Mouse (Mus musculus): ENCODE measurements around the gene Adora1. TPM values are rescaled to one million over a fixed set of nuclear protein-coding genes. Genes with fewer than 3 reads are reported as not detected.
A peak's percentile ranks its signal among the peaks of the same experiment; 100 is the strongest.
"Not testable (repeated sequence)": the region's sequence is repeated elsewhere in the genome, so short reads cannot be mapped to it uniquely, and the experiment has no call there.

Adora1 gene
- polyA plus RNA-seq, 1 experiment from 2014 or later: 2.4 TPM

GRCm38 (mm10) chr1:134270026-134270425, 34.8 kb upstream of the Adora1 start:
- POLR2A ChIA-PET: no interaction called here
- no peak for ATAC-seq
- CTCF ChIA-PET: no interaction called here
- in situ Hi-C loops (cut with MboI; ENCODE audit: low pct_unique_long_range_greater_than_20kb): no loop called here
- DNase-seq (ENCODE audit: low read depth, low spot score): no peak
- H3K27me3 ChIP-seq: no peaks in the 10 kb centered on the region
- TF ChIP-seq CTCF (IDR thresholded peaks at IDR 0.05): no peak

- in situ Hi-C loops (cut with MboI; ENCODE audit: low pct_unique_long_range_greater_than_20kb): no loop called here
- ChIA-PET CTCF (no interaction called here), POLR2A (no interaction called here)
- ATAC-seq (no peak), DNase-seq (ENCODE audit: low read depth, low spot score) (no peak)
- no peak for TF ChIP-seq CTCF (IDR thresholded peaks at IDR 0.05)
- no peaks in the 10 kb centered on the region for H3K27me3 ChIP-seq
Observed at GRCm38 (mm10) chr1:134265797-134266196, 30.6 kb upstream of the Adora1 start.

DNA sequence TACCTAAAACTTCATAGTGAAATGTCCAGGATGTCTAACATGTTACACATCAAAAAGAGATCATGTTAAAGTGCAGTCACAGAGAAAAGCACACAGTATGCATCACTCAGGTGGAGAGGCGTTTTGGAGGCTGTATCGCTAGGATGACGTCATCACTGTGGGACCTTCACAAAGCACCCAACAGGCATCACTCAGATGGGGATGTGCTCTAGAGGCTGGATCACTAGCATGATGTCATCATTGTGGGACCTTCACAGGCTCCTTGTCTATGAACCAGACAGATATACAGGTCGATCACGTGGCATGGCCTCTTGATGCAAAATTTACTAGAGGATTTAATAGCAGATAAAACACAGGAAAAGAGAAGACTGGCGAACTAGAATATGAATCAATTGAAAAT, 29.1 kb upstream of the Adora1 start:
- TF ChIP-seq CTCF (IDR thresholded peaks at IDR 0.05): no peak
- DNase-seq (ENCODE audit: low read depth, low spot score): no peak
- no peak for ATAC-seq
- ChIA-PET CTCF (interaction anchor here (0.9 kb wide), 1 partner anchor 29 kb away, joined by 3 read pairs; no protein-coding TSS in a partner anchor), POLR2A (interaction anchor here (0.6 kb wide), 1 partner anchor 217 kb away, joined by 3 read pairs; no protein-coding TSS in a partner anchor)
- in situ Hi-C loops (cut with MboI; ENCODE audit: low pct_unique_long_range_greater_than_20kb): no loop called here
- H3K27me3 ChIP-seq: no peaks in the 10 kb centered on the region

DNA sequence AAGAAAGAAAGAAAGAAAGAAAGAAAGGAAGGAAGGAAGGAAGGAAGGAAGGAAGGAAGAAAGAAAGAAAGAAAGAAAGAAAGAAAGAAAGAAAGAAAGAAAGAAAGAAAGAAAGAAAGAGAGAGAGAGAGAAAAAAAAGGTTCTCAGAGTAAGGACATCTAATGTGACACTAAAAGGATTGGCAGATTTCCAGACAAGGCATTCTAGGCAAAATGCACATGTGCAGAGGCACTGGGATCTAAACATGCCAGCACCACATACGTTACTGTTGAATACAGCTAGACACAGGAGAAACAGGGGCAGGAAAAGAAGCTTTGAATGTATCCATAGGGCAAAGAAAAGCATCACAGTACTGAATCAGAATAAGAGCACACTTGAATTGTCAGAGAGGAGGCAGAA, 14.4 kb upstream of the Adora1 start:
- ATAC-seq; POLR2A ChIA-PET; DNase-seq (ENCODE audit: low read depth, low spot score); H3K27me3 ChIP-seq; CTCF ChIA-PET: not testable (repeated sequence)
- in situ Hi-C loops (cut with MboI; ENCODE audit: low pct_unique_long_range_greater_than_20kb): loop anchor here (5.0 kb wide), 1 partner anchor 68 kb away; no protein-coding TSS in a partner anchor

DNA sequence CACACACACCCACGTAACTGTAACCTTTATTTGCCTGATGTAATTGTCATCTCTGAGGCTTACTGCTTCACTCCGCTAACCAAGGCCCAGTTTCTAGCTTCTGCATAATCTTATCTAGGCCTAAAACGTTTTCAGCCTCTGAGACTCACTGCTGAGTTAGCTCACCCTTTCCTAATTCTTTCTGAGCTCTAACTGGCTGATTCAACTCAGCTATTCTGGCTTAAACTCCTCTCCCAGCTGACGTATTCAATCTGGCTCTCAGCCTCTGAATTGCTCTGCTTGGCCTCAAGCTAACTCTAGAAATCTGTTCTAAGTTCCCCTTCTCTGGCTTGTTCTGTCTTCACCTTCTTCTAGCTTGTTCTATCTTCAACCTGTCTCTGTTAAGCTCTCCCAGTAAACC, 11.4 kb upstream of the Adora1 start:
- DNase-seq (ENCODE audit: low read depth, low spot score): no peak
- ATAC-seq: no peak
- CTCF ChIA-PET: interaction anchor here (0.9 kb wide), 2 partner anchors 13 to 126 kb away, joined by 3 read pairs; no protein-coding TSS in a partner anchor
- POLR2A ChIA-PET: no interaction called here
- no peaks in the 10 kb centered on the region for H3K27me3 ChIP-seq
- TF ChIP-seq CTCF (IDR thresholded peaks at IDR 0.05): no peak
- in situ Hi-C loops (cut with MboI; ENCODE audit: low pct_unique_long_range_greater_than_20kb): no loop called here

DNA sequence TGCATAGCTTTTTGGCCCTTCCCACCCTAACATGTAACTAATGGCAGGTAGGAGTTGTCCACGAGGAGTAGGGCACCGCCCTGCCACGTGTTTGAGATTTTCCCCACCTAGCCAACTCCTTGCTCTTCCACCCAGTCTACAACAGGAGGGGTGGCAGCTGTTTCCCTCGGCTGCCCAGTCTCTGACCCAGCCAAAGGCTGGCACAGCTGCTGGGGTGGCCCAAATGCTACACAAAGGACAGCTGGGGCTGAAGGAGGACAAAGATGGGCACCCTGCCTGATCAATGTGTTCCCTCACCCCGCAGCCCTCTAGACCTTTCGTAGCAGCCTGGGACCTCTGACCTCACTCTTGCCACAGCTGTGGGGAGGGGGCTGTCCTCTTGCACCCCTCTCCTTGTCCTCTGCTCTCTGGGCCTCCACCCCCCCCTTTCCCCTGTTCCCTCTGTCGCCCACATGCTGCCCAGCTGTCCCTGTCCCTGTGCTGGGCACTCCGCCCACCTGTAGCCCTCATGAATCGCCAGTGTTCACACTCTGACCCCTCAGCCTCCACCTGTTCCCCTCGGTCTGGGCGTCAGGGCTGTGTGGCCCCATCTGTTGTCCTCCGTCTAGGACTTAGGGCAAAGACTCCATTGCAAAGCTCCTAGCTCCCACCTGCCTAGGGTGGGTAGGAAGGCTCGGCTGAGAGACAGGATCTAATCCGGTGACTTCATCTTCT, 9.9 kb upstream of the Adora1 start:
- no peaks in the 10 kb centered on the region for H3K27me3 ChIP-seq
- no peak for ATAC-seq
- POLR2A ChIA-PET: no interaction called here
- in situ Hi-C loops (cut with MboI; ENCODE audit: low pct_unique_long_range_greater_than_20kb): no loop called here
- no peak for DNase-seq (ENCODE audit: low read depth, low spot score)
- CTCF ChIA-PET: interaction anchor here (0.7 to 2.7 kb wide), 7 partner anchors 34 to 94 kb away, joined by 3 to 7 read pairs (median 6); partner anchors contain the start of gene Ppfia4
- TF ChIP-seq CTCF (IDR thresholded peaks at IDR 0.05): no peak

DNA sequence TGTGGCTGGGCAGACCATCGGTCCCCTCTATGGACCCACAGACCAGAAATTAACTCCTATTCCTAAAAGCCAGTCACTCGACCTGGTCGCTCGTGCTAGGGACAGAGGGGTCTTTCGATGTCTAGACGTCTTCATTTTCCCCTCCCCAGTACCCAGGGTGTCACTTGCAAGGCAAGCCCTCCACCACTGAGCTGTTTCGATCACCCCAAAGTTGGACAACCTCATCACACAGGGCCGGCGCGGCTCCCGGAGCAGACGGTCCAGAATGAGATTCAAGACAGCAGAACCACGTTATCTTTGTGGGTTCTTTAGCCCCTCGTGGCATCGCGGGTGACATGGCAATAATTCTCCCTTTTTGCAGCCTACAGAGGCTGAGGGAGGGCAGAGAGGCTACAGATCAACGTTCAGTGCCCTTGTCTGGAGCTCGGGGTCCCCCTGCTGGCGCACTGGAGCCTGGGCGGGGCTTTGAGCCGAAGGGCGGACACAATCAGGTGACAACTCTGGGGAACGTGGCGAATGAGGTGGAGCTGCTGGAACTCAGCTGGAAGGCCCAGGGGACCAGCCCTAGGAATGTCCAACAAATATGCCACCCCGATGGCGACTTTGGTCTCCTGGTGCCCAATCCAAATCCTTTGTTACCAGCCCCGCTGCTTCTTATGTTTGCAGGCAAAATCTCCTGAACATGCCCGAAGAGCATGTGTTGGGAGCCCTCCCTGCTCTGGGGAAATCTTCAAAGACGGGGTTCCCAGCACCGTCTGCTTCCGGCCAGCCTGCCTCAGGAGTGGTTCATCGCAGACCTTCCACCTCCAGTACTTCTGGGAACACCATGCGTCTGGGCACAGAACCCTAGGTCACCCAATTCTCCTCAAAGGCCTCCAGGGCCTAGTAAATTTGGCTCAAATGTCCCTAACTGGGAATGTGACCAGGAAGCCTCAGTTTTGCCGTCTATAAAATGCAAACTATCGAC, 9.0 kb upstream of the Adora1 start:
- ChIA-PET CTCF (interaction anchor here (0.7 to 2.7 kb wide), 12 partner anchors 33 to 124 kb away, joined by 3 to 7 read pairs (median 4); partner anchors contain the start of gene Ppfia4), POLR2A (interaction anchor here (1.0 kb wide), 1 partner anchor 144 kb away, joined by 3 read pairs; no protein-coding TSS in a partner anchor)
- no peak for DNase-seq (ENCODE audit: low read depth, low spot score)
- peak; percentile 65 for ATAC-seq
- TF ChIP-seq CTCF (IDR thresholded peaks at IDR 0.05): no peak
- in situ Hi-C loops (cut with MboI; ENCODE audit: low pct_unique_long_range_greater_than_20kb): loop anchor here (5.0 kb wide), 1 partner anchor 92 kb away; no protein-coding TSS in a partner anchor
- no peaks in the 10 kb centered on the region for H3K27me3 ChIP-seq

DNA sequence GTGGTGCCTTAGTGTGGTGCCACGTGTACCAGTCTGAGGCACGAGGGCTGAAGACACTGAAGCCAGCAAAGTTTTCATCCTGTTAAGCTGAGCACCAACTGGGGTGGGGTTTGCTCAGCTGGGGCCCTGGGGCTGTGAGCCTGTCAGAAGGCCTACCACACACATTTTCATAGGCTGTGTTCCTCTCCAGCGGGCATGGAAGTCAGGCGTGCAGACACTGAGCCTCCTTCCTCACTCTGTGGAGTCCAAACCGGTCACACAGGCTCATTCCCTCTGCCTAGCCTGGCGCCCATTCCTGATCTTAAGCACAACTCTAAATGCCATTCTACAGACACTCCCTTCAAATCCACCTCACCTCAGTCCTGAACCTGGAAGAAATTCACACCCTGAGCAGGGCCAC, 8.3 kb upstream of the Adora1 start:
- no peak for TF ChIP-seq CTCF (IDR thresholded peaks at IDR 0.05)
- CTCF ChIA-PET: interaction anchor here (1.1 to 2.7 kb wide), 7 partner anchors 32 to 123 kb away, joined by 3 to 7 read pairs (median 5); no protein-coding TSS in a partner anchor
- DNase-seq (ENCODE audit: low read depth, low spot score): no peak
- ATAC-seq: no peak
- in situ Hi-C loops (cut with MboI; ENCODE audit: low pct_unique_long_range_greater_than_20kb): loop anchor here (5.0 kb wide), 1 partner anchor 91 kb away; no protein-coding TSS in a partner anchor
- POLR2A ChIA-PET: interaction anchor here (1.0 kb wide), 1 partner anchor 143 kb away, joined by 3 read pairs; no protein-coding TSS in a partner anchor
- H3K27me3 ChIP-seq: no peaks in the 10 kb centered on the region

DNA sequence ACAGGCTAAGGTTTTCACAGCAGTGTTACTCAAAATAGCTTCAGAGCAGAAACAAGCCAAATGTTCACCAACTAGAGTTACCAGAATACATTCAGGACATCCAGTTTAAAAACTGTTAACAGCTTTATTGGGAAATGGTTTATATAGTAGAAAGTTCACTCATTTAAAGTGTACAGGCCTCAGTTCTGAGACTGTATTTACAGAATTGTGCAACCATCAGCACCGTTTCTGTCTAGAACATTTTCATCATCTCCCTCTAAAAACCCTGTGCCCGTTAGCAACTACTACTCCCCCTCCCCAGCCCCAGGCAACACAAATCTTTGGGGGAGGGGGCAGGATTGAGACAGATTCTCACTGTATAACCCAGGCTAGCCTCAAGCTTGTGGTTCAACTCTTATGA, 7.1 kb upstream of the Adora1 start:
- ATAC-seq (no peak), DNase-seq (ENCODE audit: low read depth, low spot score) (no peak)
- H3K27me3 ChIP-seq: no peaks in the 10 kb centered on the region
- no peak for TF ChIP-seq CTCF (IDR thresholded peaks at IDR 0.05)
- ChIA-PET CTCF (no interaction called here), POLR2A (no interaction called here)
- in situ Hi-C loops (cut with MboI; ENCODE audit: low pct_unique_long_range_greater_than_20kb): loop anchor here (5.0 kb wide), 1 partner anchor 90 kb away; no protein-coding TSS in a partner anchor

DNA sequence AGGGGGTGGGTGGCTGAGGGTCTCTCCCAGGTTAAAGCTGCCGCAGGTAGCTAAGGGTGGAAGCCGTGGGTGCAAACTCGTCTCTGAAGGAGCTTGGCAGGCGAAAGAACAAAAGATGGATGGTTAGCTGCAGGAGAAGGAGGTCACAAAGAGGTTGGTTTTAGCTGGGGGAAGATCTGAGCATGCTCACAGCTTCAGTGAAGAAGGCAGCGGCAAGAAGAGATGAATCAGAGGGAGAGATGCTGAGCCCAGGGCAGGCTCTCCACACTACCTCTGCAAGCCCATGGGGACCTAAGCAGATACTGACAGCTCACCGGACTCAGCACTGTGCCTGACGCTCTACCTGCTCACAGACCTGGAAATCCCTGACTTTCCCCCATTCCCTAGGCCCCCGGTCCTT, 6.1 kb upstream of the Adora1 start:
- no peaks in the 10 kb centered on the region for H3K27me3 ChIP-seq
- DNase-seq (ENCODE audit: low read depth, low spot score): no peak
- in situ Hi-C loops (cut with MboI; ENCODE audit: low pct_unique_long_range_greater_than_20kb): loop anchor here (5.0 kb wide), 1 partner anchor 89 kb away; no protein-coding TSS in a partner anchor
- ATAC-seq: no peak
- TF ChIP-seq CTCF (IDR thresholded peaks at IDR 0.05): no peak
- ChIA-PET POLR2A (no interaction called here), CTCF (no interaction called here)
